Mouse (Mus musculus): ENCODE data around the gene Trim37. TPM values are rescaled to one million over a fixed set of nuclear protein-coding genes. Genes with fewer than 3 reads are reported as not detected.

Trim37 gene
- polyA plus RNA-seq, 1 experiment from 2014 or later = 97.3 TPM

DNA sequence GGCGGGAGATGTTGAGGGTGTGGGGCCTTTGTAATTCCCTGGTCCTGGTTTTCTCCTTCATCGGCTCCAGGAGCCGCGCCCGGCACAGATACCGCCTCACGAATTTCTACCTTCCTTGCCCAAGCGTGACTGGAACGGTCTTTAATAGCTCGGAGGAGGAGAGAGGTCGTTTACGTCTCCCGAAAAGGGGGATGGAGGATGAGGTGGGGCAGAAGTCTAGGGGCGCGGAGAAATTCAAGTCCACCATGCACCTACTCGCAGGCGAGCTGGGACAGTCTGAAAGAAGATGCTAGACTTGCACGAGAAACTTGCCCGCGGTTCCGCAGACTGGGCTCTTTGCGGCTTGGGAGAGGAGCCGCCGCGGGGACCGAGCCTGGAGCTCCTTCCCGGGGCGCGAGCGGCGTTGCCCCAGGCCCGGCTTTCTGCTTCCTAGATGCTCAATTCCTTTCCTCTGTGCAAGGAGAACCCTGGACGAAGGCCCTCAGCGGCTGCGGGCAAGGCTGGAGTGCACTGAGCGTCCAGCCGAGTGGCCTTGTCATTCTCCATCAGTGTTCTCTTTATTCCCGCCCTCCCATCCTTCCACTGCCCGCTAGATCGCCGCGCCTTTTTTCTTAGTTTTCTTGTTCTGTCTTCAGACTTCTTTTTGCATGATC is 17.2 kb upstream of the Trim37 start:
- 0% methylated on average over 42 of the region's 42 CpGs for WGBS
- peak; percentile 79 for DNase-seq (ENCODE audit: low spot score)
- Histone ChIP-seq H3K4me3 (ENCODE audit: low read depth, low read length) (peak overlapping the region; percentile 87), H3K9me3 (ENCODE audit: control insufficient read depth, low read length) (no peaks in the 10 kb centered on the region), H3K27me3 (ENCODE audit: control insufficient read depth, insufficient read depth, low read length) (no peaks in the 10 kb centered on the region), H3K4me2 (ENCODE audit: low read depth, low read length, severe bottlenecking) (peak overlapping the region; percentile 52), H3K4me1 (replicated peaks; ENCODE audit: control insufficient read depth, insufficient read depth, low read length) (peaks cover 2% of the 10 kb centered on the region; the same call in 1 of the 2 replicates), H3K27ac (ENCODE audit: low read depth, low read length) (peak overlapping the region; percentile 96), H3K36me3 (ENCODE audit: control insufficient read depth, insufficient read depth, low read length) (peaks cover 3% of the 10 kb centered on the region; the same call in 1 of the 2 replicates), H3K9ac (ENCODE audit: low read length) (peak overlapping the region; percentile 99)
- ATAC-seq (replicated peaks; ENCODE audit: low FRiP score) = no peak; the same call in 1 of the 2 replicates

DNA sequence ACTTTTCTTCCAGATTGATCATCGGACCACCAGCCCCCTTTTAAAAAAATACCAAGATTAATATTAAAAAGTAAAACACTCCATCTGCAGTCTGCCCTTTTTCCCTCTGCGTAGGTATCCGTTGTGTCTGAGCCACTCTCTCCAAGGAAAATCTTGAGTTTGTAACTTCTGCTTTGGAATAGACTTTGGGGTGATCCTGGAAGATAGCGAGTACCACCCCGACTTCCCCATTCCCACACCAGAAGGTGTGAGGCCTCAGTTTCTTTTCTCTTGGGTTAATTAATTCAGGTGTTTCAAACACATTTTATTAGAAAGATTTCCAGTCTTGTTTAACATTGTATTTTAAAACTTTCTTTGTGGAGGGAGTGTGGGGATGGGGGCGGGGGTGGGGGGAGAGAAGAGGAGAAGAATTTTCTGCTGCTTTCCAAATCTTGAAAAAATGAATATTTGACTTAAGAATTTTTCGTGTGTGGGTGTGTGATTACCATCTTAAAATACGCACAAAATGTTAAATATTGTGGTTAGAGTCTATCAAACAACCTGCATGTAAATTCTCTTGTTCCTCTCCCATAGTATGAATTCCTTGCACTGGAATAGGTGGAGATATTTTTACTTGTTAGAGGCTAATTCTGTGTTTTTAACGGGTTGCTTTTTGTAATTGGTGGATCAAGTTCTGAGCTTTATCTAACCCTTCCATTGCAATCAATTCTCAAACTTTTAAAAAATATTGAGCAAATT is 16.5 kb upstream of the Trim37 start:
- DNase-seq (ENCODE audit: low spot score) (no peak), ATAC-seq (replicated peaks; ENCODE audit: low FRiP score) (no peak)
- H3K4me1 ChIP-seq (replicated peaks; ENCODE audit: control insufficient read depth, insufficient read depth, low read length) = peaks cover 2% of the 10 kb centered on the region; the same call in 1 of the 2 replicates
- peak overlapping the region; percentile 52 for H3K4me2 ChIP-seq (ENCODE audit: low read depth, low read length, severe bottlenecking)
- peak overlapping the region; percentile 87 for H3K4me3 ChIP-seq (ENCODE audit: low read depth, low read length)
- peak overlapping the region; percentile 99 for H3K9ac ChIP-seq (ENCODE audit: low read length)
- WGBS = 7% methylated on average over 9 of the region's 9 CpGs
- peak overlapping the region; percentile 96 for H3K27ac ChIP-seq (ENCODE audit: low read depth, low read length)
- H3K36me3 ChIP-seq (ENCODE audit: control insufficient read depth, insufficient read depth, low read length) = peaks cover 3% of the 10 kb centered on the region; the same call in 1 of the 2 replicates
- H3K27me3 ChIP-seq (ENCODE audit: control insufficient read depth, insufficient read depth, low read length) = no peaks in the 10 kb centered on the region
- no peaks in the 10 kb centered on the region for H3K9me3 ChIP-seq (ENCODE audit: control insufficient read depth, low read length)

DNA sequence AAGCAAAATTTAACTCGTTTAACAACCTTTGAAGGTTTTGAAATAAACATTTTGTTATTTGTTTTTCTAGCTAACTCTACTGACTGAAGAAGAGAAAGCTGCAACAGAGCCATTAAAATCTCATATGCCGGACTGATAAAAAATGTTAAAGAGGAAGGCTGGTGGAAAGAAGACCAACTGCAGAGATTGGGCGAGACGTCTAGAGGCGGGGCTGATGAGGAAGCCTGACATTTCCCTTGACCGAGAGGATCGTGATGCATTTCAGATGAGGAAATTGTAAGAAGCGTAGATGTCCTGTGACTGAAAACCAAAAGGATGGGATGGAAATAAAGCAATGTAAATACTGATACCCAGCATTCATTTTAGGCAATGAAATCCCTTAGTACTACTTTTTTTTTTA is 5.0 kb upstream of the Trim37 start:
- 86% methylated on average over 8 of the region's 8 CpGs for WGBS
- Histone ChIP-seq H3K9ac (ENCODE audit: low read length) (no peak overlapping the region), H3K27me3 (ENCODE audit: control insufficient read depth, insufficient read depth, low read length) (no peaks in the 10 kb centered on the region), H3K4me3 (ENCODE audit: low read depth, low read length) (no peak overlapping the region), H3K27ac (ENCODE audit: low read depth, low read length) (no peak overlapping the region), H3K4me2 (ENCODE audit: low read depth, low read length, severe bottlenecking) (no peak overlapping the region), H3K9me3 (ENCODE audit: control insufficient read depth, low read length) (no peaks in the 10 kb centered on the region), H3K4me1 (replicated peaks; ENCODE audit: control insufficient read depth, insufficient read depth, low read length) (0 out of 2 replicates have a peak, but pooled peaks cover 1% of the 10 kb centered on the region), H3K36me3 (ENCODE audit: control insufficient read depth, insufficient read depth, low read length) (peaks cover 26% of the 10 kb centered on the region)
- no peak for ATAC-seq (replicated peaks; ENCODE audit: low FRiP score)
- no peak for DNase-seq (ENCODE audit: low spot score)

DNA sequence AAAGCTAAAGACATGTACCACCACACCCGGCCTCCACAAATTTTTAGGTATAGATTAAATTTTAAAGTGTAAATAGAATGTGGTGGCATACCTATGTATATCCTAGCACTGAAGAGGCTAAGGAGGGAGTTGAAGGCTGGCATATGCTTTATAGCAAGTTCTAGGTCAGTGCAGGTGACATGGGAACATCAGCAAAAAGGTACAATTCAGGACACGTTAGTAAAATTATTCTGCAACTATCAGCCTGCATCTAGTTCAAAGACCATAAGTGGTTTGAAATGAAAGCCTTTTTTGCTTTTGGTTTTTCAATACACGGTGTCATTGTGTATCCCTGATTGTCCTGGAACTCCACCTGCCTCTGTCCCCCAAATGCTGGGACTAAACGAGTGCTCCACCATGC is 1.3 kb upstream of the Trim37 start:
- Histone ChIP-seq H3K4me1 (replicated peaks; ENCODE audit: control insufficient read depth, insufficient read depth, low read length) (peaks cover 1% of the 10 kb centered on the region; the same call in 1 of the 2 replicates), H3K27me3 (ENCODE audit: control insufficient read depth, insufficient read depth, low read length) (no peaks in the 10 kb centered on the region), H3K4me2 (ENCODE audit: low read depth, low read length, severe bottlenecking) (peak overlapping the region; percentile 68), H3K9ac (ENCODE audit: low read length) (no peak overlapping the region; the same call in 1 of the 2 replicates), H3K4me3 (ENCODE audit: low read depth, low read length) (no peak overlapping the region; the same call in 1 of the 2 replicates), H3K36me3 (ENCODE audit: control insufficient read depth, insufficient read depth, low read length) (peaks cover 15% of the 10 kb centered on the region; the same call in 1 of the 2 replicates), H3K27ac (ENCODE audit: low read depth, low read length) (peak overlapping the region; percentile 92; the same call in 1 of the 2 replicates), H3K9me3 (ENCODE audit: control insufficient read depth, low read length) (no peaks in the 10 kb centered on the region)
- 60% methylated on average over 4 of the region's 4 CpGs for WGBS
- ATAC-seq (replicated peaks; ENCODE audit: low FRiP score) (no peak), DNase-seq (ENCODE audit: low spot score) (no peak)

DNA sequence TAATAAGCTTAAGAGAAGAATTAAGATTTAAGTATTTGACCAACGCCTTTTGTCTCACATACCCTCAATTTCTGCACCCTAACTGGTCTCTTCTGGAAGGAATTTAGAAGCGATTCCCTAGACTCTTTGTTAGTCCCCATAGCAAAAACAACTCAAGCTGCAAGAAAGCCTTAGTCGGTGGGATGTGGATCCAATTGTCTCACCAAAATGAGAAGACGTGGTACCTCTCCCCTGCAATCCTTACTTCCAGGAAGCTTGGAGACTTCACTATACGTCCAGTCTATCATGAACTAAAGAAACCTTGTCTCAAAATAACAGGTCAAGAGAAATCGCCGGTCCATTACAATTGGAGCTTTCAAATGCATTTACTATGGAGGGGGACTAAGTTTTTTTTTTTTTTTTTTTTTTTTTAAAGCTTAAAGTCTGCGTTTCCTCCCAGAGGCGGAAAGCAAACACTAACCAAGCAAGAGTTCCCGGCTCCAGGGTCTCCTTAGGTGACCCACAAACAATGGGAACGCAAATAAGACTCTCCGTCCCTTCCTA is 525 bp upstream of the Trim37 start:
- Histone ChIP-seq H3K4me3 (ENCODE audit: low read depth, low read length) (peak overlapping the region; percentile 96), H3K4me2 (ENCODE audit: low read depth, low read length, severe bottlenecking) (peak overlapping the region; percentile 68), H3K9ac (ENCODE audit: low read length) (peak overlapping the region; percentile 55), H3K27ac (ENCODE audit: low read depth, low read length) (peak overlapping the region; percentile 92), H3K27me3 (ENCODE audit: control insufficient read depth, insufficient read depth, low read length) (no peaks in the 10 kb centered on the region), H3K9me3 (ENCODE audit: control insufficient read depth, low read length) (no peaks in the 10 kb centered on the region), H3K4me1 (replicated peaks; ENCODE audit: control insufficient read depth, insufficient read depth, low read length) (peaks cover 1% of the 10 kb centered on the region; the same call in 1 of the 2 replicates), H3K36me3 (ENCODE audit: control insufficient read depth, insufficient read depth, low read length) (peaks cover 13% of the 10 kb centered on the region; the same call in 1 of the 2 replicates)
- ATAC-seq (replicated peaks; ENCODE audit: low FRiP score) (no peak; the same call in 1 of the 2 replicates), DNase-seq (ENCODE audit: low spot score) (no peak)
- 2% methylated on average over 12 of the region's 12 CpGs for WGBS

DNA sequence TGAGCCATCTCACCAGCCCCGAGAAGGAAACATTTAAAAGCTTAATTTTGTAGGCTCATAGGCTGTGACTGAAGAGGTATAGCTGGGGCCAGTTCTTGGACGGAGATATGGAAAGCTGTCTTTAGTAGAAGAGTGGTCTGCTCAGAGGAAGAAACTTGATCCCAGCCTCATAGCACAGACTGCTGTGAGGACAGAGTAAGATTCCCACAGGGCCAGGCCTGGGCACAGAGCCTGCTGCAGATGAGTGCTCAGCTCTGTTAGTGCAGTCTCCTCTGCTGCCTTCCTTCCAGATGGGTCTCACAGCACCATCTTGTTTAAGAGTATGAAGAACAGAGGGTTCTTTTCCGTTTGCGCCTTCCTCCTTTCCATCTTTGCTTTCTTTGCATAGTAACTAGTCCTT is 9.4 kb downstream of the Trim37 start:
- Histone ChIP-seq H3K9ac (ENCODE audit: low read length) (no peak overlapping the region), H3K27me3 (ENCODE audit: control insufficient read depth, insufficient read depth, low read length) (no peaks in the 10 kb centered on the region), H3K27ac (ENCODE audit: low read depth, low read length) (no peak overlapping the region), H3K4me1 (replicated peaks; ENCODE audit: control insufficient read depth, insufficient read depth, low read length) (no peaks in the 10 kb centered on the region), H3K9me3 (ENCODE audit: control insufficient read depth, low read length) (no peaks in the 10 kb centered on the region), H3K4me2 (ENCODE audit: low read depth, low read length, severe bottlenecking) (no peak overlapping the region), H3K4me3 (ENCODE audit: low read depth, low read length) (no peak overlapping the region), H3K36me3 (ENCODE audit: control insufficient read depth, insufficient read depth, low read length) (peaks cover 2% of the 10 kb centered on the region; the same call in 1 of the 2 replicates)
- ATAC-seq (replicated peaks; ENCODE audit: low FRiP score) = no peak
- WGBS = 88% methylated on average over 4 of the region's 4 CpGs
- no peak for DNase-seq (ENCODE audit: low spot score)

DNA sequence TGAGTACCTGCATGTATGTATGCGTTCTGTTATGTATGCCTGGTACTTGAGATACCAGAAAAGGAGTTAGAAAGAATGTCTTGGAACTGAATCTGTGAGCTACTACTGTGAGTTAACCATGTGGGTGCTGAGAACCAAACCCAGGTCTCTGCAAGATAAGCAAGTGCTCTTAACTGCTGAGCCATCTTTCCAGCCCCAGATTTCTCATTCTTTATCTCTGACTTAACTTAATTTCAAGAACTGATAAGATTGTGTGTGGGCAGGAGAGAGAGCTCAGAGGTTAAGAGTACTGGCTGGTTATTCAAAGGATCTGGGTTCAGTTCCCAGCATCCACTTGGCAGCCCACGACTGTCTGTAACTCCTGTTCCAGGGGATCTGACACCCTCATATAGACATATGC is 31.1 kb downstream of the Trim37 start:
- Histone ChIP-seq H3K9ac (ENCODE audit: low read length) (no peak overlapping the region), H3K4me1 (replicated peaks; ENCODE audit: control insufficient read depth, insufficient read depth, low read length) (no peaks in the 10 kb centered on the region), H3K27me3 (ENCODE audit: control insufficient read depth, insufficient read depth, low read length) (no peaks in the 10 kb centered on the region), H3K36me3 (ENCODE audit: control insufficient read depth, insufficient read depth, low read length) (no peaks in the 10 kb centered on the region; the same call in 1 of the 2 replicates), H3K9me3 (ENCODE audit: control insufficient read depth, low read length) (no peaks in the 10 kb centered on the region), H3K27ac (ENCODE audit: low read depth, low read length) (no peak overlapping the region), H3K4me3 (ENCODE audit: low read depth, low read length) (no peak overlapping the region), H3K4me2 (ENCODE audit: low read depth, low read length, severe bottlenecking) (no peak overlapping the region)
- DNase-seq (ENCODE audit: low spot score) (no peak), ATAC-seq (replicated peaks; ENCODE audit: low FRiP score) (no peak)
- 87% methylated on average over 2 of the region's 2 CpGs for WGBS

DNA sequence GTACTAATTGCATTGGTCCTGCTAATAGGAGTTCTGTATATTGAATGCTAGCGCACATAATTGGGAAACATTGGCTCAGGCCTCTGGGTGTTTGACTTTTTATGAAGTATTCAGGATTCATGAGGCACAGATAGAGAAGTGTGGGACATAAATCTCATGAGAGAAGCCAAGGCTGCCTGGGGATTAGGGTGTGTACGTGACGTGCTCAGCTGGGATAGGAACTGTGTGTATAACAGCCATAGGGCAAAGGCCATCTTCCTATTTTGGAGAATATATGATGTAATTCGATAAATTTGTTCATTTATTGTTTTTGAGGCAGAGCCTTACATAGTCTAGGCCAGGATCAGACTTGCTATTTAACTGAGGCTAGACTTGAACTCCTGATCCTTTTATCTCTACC is 35.8 kb downstream of the Trim37 start:
- DNase-seq (ENCODE audit: low spot score) (no peak), ATAC-seq (replicated peaks; ENCODE audit: low FRiP score) (no peak)
- H3K27me3 ChIP-seq (ENCODE audit: control insufficient read depth, insufficient read depth, low read length) = no peaks in the 10 kb centered on the region
- WGBS = 98% methylated on average over 4 of the region's 4 CpGs
- peaks cover 5% of the 10 kb centered on the region for H3K36me3 ChIP-seq (ENCODE audit: control insufficient read depth, insufficient read depth, low read length)
- H3K4me1 ChIP-seq (replicated peaks; ENCODE audit: control insufficient read depth, insufficient read depth, low read length) = no peaks in the 10 kb centered on the region
- no peak overlapping the region for H3K27ac ChIP-seq (ENCODE audit: low read depth, low read length)
- H3K4me2 ChIP-seq (ENCODE audit: low read depth, low read length, severe bottlenecking) = no peak overlapping the region
- H3K4me3 ChIP-seq (ENCODE audit: low read depth, low read length) = no peak overlapping the region
- H3K9me3 ChIP-seq (ENCODE audit: control insufficient read depth, low read length) = no peaks in the 10 kb centered on the region
- no peak overlapping the region for H3K9ac ChIP-seq (ENCODE audit: low read length)

All from forebrain, embryonic 11.5 days (tissue).